Mouse (Mus musculus): ENCODE measurements around the gene Kdelc2. TPM values are rescaled to one million over a fixed set of nuclear protein-coding genes. Genes with fewer than 3 reads are reported as not detected.

Kdelc2 gene
- polyA plus RNA-seq, 1 experiment from 2014 or later: 8.7 TPM

DNA sequence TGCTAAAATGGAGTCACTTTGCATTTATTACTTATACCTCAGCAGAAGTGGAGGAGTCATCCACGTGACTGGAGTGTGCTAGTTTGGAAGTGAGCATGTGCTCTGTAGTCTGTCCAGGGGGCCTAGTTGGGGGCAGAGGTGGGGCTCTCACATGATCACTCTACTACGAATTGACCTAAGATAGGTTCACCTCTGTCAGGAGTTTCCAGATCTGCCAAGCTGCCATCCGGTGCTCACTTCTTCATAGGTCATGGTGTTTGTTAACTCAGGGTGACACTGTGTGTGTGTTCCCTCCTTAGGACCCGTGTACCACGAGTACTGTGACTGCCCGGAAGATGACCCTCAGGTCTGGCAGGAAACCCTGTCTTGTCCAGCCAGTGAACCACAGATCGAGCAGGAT lies 6.3 kb downstream of the Kdelc2 start:
- H3K9me3 ChIP-seq: no peaks in the 10 kb centered on the region
- 85% methylated on average over 7 of the region's 7 CpGs for WGBS
- ATAC-seq (ENCODE audit: low FRiP score, low read depth): no peak

DNA sequence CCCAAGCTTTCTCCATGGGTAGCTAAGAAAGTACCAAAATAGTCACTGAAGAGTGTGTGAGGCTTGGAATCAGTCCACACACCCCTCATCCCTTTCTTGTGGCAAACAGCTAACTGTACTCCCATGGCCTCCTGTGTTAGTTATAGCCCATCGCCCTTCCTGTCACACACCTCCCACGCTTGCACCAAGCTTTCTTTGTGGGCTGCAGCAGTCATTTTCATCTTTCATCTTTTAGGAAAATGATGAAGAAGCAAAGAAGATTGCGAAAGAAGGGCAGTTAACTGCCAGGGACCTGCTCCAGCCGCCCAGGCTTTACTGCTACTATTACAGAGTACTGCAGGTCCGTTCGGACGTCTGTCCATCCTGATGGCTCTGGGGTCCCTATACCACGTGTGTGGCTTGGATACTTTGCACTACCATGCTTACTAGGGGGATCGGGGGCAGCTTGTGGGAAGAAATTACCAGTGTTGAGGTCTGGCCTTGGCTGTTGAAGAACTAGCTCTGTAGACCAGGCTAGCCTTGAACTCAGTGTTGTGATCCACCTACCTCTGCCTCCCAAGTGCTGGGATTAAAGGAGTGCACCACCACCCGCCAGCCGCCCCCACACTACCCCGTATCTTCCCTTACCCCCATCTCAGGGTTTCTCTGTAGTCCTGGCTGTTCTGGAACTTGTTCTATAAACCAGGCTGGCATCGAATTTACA lies 14.0 kb downstream of the Kdelc2 start:
- 83% methylated on average over 13 of the region's 13 CpGs for WGBS
- Histone ChIP-seq H3K4me2 (replicated peaks) (no peak overlapping the region), H3K4me3 (no peak overlapping the region), H3K27me3 (replicated peaks) (no peaks in the 10 kb centered on the region), H3K4me1 (peaks cover 11% of the 10 kb centered on the region), H3K27ac (no peak overlapping the region), H3K9me3 (no peaks in the 10 kb centered on the region), H3K9ac (no peak overlapping the region), H3K36me3 (no peaks in the 10 kb centered on the region)
- no peak for ATAC-seq (ENCODE audit: low FRiP score, low read depth)

More for the DNA sequence above, 6.3 kb downstream of the Kdelc2 start:
- Histone ChIP-seq H3K4me3 (no peak overlapping the region), H3K4me2 (replicated peaks) (no peak overlapping the region), H3K27me3 (replicated peaks) (no peaks in the 10 kb centered on the region), H3K36me3 (no peaks in the 10 kb centered on the region), H3K9ac (no peak overlapping the region), H3K4me1 (no peaks in the 10 kb centered on the region), H3K27ac (no peak overlapping the region)

DNA sequence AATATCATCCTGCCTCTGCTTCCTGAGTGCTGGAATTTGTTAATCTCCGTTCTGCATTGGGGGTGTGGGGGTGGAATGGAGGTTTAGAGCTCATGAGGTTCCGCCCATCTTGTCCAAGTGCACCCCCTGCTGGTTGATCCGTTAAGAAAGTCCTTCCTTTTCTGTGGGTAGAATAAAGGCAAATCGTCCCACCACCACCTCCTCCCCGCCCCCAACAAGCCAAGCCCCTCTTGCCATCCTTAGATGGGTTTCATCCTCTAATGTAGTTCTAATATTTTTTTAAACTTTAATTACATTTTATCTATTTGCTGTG lies 14.5 kb downstream of the Kdelc2 start:
- no peak for ATAC-seq (ENCODE audit: low FRiP score, low read depth)
- Histone ChIP-seq H3K9ac (no peak overlapping the region), H3K27me3 (replicated peaks) (no peaks in the 10 kb centered on the region), H3K36me3 (no peaks in the 10 kb centered on the region), H3K27ac (no peak overlapping the region), H3K4me2 (replicated peaks) (no peak overlapping the region), H3K4me3 (no peak overlapping the region), H3K9me3 (no peaks in the 10 kb centered on the region), H3K4me1 (peaks cover 11% of the 10 kb centered on the region)
- 6% methylated on average over 5 of the region's 5 CpGs for WGBS

DNA sequence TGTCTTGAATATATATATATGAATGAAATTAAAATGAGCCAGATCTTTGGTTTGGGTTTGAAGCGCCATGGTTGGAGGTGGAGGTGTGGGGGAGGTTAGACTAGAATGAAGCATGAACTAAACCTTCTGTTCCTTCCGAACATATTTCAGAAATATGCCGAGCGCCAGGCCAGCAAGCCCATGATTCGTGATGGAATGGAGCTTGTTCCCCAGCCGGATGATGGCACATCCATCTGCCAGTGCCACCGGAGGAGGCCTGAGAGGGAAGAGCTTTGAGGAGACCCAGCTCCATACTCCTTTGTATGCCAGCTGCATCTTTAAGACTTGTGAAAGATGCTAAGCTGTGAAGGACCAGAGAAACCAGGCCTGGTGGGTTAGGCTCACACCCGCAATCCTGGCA lies 15.7 kb downstream of the Kdelc2 start:
- H3K4me1 ChIP-seq: peaks cover 14% of the 10 kb centered on the region
- no peaks in the 10 kb centered on the region for H3K9me3 ChIP-seq
- H3K27ac ChIP-seq: no peak overlapping the region
- no peak overlapping the region for H3K4me2 ChIP-seq (replicated peaks)
- H3K4me3 ChIP-seq: no peak overlapping the region
- ATAC-seq (ENCODE audit: low FRiP score, low read depth): no peak
- no peaks in the 10 kb centered on the region for H3K36me3 ChIP-seq
- H3K9ac ChIP-seq: no peak overlapping the region
- H3K27me3 ChIP-seq (replicated peaks): no peaks in the 10 kb centered on the region
- 95% methylated on average over 8 of the region's 8 CpGs for whole genome bisulfite sequencing

DNA sequence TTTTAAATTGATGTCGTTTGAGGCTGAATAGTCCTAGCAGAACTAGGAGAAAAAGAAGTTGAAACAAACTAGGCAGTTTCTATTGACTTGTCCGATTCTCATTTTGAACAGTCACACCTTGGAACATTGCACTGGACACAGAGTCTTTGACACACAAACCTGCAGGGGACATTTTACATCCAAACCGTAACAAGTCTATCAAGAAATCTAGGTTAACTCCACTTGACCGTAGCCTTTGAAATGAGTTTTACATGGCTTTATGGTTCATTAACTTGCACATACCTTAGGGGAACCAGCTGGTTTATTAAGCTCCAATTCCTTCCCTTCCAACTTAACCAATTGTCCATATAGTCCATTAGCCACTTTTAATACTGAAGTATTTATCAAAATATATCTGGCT lies 16.9 kb downstream of the Kdelc2 start:
- no peak overlapping the region for H3K4me3 ChIP-seq
- no peak overlapping the region for H3K9ac ChIP-seq
- H3K27ac ChIP-seq: no peak overlapping the region
- H3K4me2 ChIP-seq (replicated peaks): no peak overlapping the region
- no peaks in the 10 kb centered on the region for H3K27me3 ChIP-seq (replicated peaks)
- no peaks in the 10 kb centered on the region for H3K36me3 ChIP-seq
- WGBS: 78% methylated on average over 4 of the region's 4 CpGs
- ATAC-seq (ENCODE audit: low FRiP score, low read depth): no peak
- H3K4me1 ChIP-seq: peaks cover 20% of the 10 kb centered on the region
- no peaks in the 10 kb centered on the region for H3K9me3 ChIP-seq

DNA sequence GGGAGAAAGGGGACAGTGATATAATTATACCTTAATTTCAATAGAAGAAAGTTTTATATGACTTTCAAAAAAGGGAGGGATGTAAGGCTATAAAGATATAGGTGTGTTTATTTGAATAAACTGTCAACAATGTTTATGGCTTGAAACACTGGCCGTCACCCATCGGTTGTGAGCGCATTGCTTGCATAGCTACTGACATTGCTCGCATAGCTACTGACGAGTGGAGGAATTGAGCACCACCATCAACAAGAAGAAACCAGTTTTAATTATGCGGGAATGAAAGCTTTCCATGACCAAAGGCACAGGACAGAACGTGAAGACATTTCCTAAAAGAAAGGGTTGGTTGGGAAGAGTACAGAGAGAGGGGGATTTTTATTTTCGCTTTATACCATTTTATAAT lies 17.3 kb downstream of the Kdelc2 start:
- no peaks in the 10 kb centered on the region for H3K9me3 ChIP-seq
- H3K36me3 ChIP-seq: no peaks in the 10 kb centered on the region
- H3K4me3 ChIP-seq: no peak overlapping the region
- H3K9ac ChIP-seq: no peak overlapping the region
- H3K4me1 ChIP-seq: peaks cover 21% of the 10 kb centered on the region
- 87% methylated on average over 8 of the region's 8 CpGs for WGBS
- no peak overlapping the region for H3K4me2 ChIP-seq (replicated peaks)
- no peak overlapping the region for H3K27ac ChIP-seq
- no peak for ATAC-seq (ENCODE audit: low FRiP score, low read depth)
- no peaks in the 10 kb centered on the region for H3K27me3 ChIP-seq (replicated peaks)

DNA sequence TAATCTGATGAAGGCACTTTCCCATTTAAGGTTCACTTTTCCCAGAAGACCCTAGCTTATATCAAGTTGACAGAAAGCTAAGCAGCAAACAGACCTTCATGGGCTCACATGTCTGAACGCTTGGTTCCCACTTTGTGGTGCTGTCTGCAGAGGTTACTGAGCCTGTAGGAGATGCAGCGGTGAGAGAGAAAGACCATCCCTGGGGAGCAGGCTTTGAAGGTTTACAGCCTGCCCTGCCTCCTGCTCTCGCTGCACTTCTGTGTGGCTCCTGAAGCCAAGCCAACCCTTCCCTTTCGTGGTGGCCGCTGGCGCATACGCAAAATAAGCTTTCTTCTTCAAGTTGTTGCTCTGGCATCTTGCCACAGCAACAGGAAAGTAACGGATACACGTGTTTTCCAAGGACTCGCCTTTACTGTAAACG lies 18.5 kb downstream of the Kdelc2 start, which contains the start of gene 4930550C14Rik:
4930550C14Rik (plus strand) TSS at position 35 of the 421 bp plus-strand sequence.
- Histone ChIP-seq H3K4me1 (peaks cover 21% of the 10 kb centered on the region), H3K36me3 (no peaks in the 10 kb centered on the region), H3K4me3 (no peak within 1 kb of the TSS), H3K9ac (no peak within 1 kb of the TSS), H3K9me3 (no peaks in the 10 kb centered on the region), H3K27ac (0 out of 2 replicates have a peak within 1 kb of the TSS, but pooled peaks have one; percentile 47), H3K4me2 (replicated peaks) (peak within 1 kb of the TSS; percentile 45), H3K27me3 (replicated peaks) (no peaks in the 10 kb centered on the region)
- WGBS: 13% methylated on average over 11 of the region's 11 CpGs
- ATAC-seq (ENCODE audit: low FRiP score, low read depth): 0 out of 2 replicates have a peak, but pooled peaks have one; percentile 34

DNA sequence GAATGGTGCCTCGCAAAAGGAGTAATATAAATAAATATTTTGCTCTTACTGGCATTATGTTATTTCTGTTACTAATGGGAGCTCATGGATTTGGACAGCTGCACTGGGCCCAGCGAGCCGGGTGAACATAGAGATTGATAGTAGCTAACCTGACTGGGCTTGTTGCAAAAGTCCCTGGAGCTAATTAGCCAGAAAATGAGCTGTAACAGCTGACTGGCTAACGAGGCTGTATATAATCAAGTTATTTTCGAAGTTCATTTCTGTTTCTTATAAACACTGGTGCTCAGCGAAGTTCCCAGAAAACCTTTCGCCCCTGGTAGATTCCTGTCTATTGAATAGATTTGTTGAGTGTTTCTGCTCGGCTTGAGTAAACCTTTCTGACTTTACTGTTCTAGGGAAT lies 19.2 kb downstream of the Kdelc2 start:
- 66% methylated on average over 8 of the region's 8 CpGs for WGBS
- ATAC-seq (ENCODE audit: low FRiP score, low read depth): no peak
- Histone ChIP-seq H3K4me3 (no peak overlapping the region), H3K4me2 (replicated peaks) (peak overlapping the region; percentile 45), H3K27me3 (replicated peaks) (no peaks in the 10 kb centered on the region), H3K9ac (no peak overlapping the region), H3K27ac (0 out of 2 replicates have a peak overlapping the region, but pooled peaks have one; percentile 47), H3K36me3 (no peaks in the 10 kb centered on the region), H3K9me3 (no peaks in the 10 kb centered on the region), H3K4me1 (peaks cover 21% of the 10 kb centered on the region)

DNA sequence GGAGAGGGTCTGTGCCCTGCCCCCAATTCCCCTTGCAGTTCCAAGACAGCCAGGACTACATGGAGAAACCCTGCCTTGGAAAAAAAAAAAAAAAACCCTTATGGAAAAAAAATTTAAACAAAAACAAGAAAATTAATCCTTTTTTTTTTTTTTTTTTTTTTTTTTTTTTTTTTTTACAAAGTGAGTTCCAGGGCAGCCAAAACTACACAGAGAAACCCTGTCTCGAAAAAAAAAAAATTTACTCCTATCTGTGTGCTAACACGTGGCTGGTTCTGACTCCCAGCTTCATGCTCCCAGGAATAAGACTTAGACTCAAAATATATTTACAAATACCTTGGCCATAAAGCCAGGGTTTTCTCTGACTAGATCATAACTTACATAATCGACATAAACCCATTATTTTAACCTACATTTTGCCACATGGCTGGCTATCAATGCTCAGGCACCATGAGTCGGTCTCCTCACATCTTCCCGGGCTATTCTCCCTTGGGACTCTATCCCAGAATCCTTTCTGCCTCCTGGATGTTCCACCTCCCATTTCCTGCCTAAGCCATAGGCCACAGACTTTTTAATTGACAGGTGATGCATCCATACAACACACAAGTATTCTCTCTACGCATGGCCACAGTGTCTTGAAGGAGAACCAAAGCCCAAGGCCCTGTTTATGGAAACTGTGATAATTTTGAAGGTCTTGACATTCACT lies 20.4 kb downstream of the Kdelc2 start:
- no peak for ATAC-seq (ENCODE audit: low FRiP score, low read depth)
- Histone ChIP-seq H3K9me3 (no peaks in the 10 kb centered on the region), H3K36me3 (no peaks in the 10 kb centered on the region), H3K4me1 (peaks cover 21% of the 10 kb centered on the region), H3K27me3 (replicated peaks) (no peaks in the 10 kb centered on the region), H3K9ac (no peak overlapping the region), H3K27ac (no peak overlapping the region), H3K4me2 (replicated peaks) (no peak overlapping the region), H3K4me3 (no peak overlapping the region)
- WGBS: 80% methylated on average over 6 of the region's 6 CpGs

DNA sequence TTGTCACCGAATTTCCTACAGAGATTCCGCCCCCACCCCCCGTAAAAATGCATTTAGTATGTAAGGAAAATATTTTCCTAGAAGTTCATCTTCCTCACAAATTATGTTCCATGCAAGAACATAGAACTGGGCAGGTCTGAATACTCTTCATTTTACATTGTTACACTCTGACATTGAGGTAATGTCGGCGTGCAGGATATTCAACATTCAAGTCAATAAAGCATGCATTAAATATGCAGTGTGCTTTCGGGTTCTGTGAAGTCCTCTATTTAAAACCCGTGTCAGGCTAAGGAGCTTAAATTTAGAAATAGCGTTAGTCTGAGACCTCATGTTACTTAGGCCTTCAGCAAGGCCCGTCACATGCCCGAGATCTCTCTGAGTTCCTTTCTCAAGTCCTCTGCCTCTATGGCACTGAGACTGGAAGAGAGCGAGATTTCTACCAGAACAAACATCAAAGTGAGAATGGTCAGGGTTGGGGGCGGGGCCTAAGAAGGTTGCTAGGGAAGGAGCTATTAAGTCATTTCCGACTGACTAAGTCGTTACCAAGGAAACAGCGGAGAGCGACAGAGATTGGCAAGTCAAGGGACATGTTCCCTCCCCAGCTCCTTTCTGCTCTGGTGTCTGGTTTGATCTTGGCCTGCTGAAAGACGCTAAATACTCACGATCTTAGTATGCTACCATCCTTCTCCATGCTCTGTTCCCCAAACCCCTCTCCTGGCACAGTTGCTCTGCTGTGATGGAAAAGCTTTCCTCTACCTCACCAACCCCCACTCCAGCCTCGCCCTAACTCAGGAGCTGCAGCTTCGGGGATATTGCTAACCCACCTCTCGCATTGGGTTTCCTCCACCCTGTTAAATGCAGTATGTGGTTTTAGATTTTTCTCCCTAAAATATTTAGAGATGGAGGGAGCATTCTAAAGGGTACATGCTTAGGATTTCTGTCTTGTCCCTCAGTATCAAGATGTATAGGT lies 21.2 kb downstream of the Kdelc2 start:
- H3K4me1 ChIP-seq: peaks cover 21% of the 10 kb centered on the region
- H3K4me2 ChIP-seq (replicated peaks): peak overlapping the region; percentile 61
- peak; percentile 90 for ATAC-seq (ENCODE audit: low FRiP score, low read depth)
- H3K9ac ChIP-seq: no peak overlapping the region
- H3K27me3 ChIP-seq (replicated peaks): no peaks in the 10 kb centered on the region
- H3K27ac ChIP-seq: no peak overlapping the region; the same call in 1 of the 2 replicates
- 23% methylated on average over 21 of the region's 21 CpGs for WGBS
- H3K36me3 ChIP-seq: no peaks in the 10 kb centered on the region
- no peaks in the 10 kb centered on the region for H3K9me3 ChIP-seq
- peak overlapping the region; percentile 35 for H3K4me3 ChIP-seq

DNA sequence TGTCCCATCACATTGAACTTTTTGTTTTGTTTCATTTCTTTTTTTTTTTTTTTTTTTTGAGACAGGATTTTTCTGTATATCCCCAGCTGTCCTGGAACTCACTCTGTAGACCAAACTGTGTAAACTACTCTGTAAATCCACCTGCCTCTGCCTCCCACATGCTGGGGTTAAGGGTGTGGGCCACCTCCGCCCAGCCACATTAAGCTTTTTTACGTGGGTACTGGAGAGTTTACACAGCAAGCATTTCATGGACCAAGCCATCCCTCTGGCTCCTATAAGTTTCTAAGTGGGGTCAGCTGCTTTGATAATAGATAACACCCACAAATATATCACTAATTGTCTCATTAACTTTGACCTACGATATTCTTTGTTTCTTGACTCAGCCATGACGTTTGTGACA lies 24.7 kb downstream of the Kdelc2 start:
- no peaks in the 10 kb centered on the region for H3K36me3 ChIP-seq
- WGBS: 89% methylated on average over 4 of the region's 4 CpGs
- no peak overlapping the region for H3K9ac ChIP-seq
- ATAC-seq (ENCODE audit: low FRiP score, low read depth): no peak
- H3K27me3 ChIP-seq (replicated peaks): no peaks in the 10 kb centered on the region
- H3K9me3 ChIP-seq: no peaks in the 10 kb centered on the region
- H3K4me1 ChIP-seq: peaks cover 10% of the 10 kb centered on the region
- H3K4me3 ChIP-seq: no peak overlapping the region
- no peak overlapping the region for H3K4me2 ChIP-seq (replicated peaks)
- H3K27ac ChIP-seq: no peak overlapping the region

DNA sequence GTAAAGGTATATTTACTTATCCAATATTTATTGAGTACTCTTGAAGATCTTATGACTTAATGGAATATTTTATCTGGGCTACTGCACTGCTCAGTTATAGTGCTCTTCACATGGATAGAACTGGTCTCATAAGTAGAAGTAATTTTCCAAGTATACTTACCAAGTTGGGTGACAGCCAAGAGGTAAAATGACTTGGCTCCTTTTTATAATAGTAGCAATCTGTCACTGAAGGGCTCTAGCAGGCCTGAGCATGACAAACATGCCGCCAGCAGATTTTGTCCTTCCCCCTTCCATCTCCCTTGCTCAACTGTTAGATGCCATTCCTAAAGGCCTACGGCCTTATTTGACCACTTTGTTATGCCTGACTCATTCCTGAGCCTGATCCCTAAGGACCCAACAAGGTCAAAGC lies 25.1 kb downstream of the Kdelc2 start:
- no peak for ATAC-seq (ENCODE audit: low FRiP score, low read depth)
- no peak overlapping the region for H3K9ac ChIP-seq
- H3K9me3 ChIP-seq: no peaks in the 10 kb centered on the region
- no peak overlapping the region for H3K4me3 ChIP-seq
- no peaks in the 10 kb centered on the region for H3K36me3 ChIP-seq
- no peak overlapping the region for H3K27ac ChIP-seq
- no peaks in the 10 kb centered on the region for H3K27me3 ChIP-seq (replicated peaks)
- H3K4me1 ChIP-seq: peaks cover 10% of the 10 kb centered on the region
- H3K4me2 ChIP-seq (replicated peaks): no peak overlapping the region
- 97% methylated on average over 2 of the region's 2 CpGs for WGBS

Measured in neural tube, embryonic 12.5 days (tissue).